Mouse (Mus musculus) heart, adult 2 months (tissue): Measurements from ENCODE around the gene Arap1.

ENCODE experiments used
- CTCF ChIP-seq: fragments of 200-600 bp; IDR thresholded peaks from 2 replicates; pipeline ENCODE4 v1.8.1; 2022; ENCODE audit warnings: antibody characterized with exemption, mild to moderate bottlenecking, moderate library complexity
- EP300 ChIP-seq: fragments of 200-500 bp; IDR thresholded peaks from 2 replicates; pipeline ENCODE4 v1.6.1; 2011; ENCODE audit warnings: low read depth, low read length, control low read depth; ENCODE audit not compliant: insufficient read depth
- POLR2A ChIP-seq: fragments of 200-500 bp; IDR thresholded peaks from 2 replicates; pipeline ENCODE4 v1.6.1; 2011; ENCODE audit warnings: mild to moderate bottlenecking, low read depth, low read length, control low read depth; ENCODE audit not compliant: insufficient read depth

DNA sequence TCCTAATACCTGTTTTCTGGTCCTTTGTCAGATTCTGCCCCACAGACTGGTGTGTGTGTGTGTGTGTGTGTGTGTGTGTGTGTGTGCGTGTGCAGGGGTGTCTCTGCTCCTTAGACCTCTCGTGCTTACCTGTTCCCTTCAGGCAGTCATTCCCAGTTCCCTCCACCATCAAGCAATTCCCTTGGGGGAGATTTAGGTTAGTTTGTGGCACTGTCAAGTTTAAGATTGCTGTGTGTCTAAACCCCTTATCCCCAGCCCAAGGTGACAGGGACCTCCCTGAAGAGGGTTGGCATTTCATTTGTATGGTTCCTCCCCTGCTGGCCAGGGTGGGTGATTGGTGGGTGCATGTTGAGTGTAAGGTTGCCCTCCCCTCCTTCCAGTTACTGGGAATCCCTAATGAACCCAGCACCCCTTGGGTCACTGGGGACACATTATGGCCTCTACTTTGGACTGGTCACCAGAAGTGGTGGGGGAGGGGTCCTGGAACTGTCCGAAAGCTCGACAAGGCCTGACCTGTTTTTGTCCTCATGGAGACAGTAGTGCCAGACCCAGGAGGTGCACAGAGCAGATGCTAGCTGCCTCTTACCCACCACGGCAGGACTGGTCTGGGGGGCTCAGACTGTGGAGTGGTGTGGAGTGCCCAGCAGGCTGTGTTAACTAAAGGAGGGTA lies 31.1 kb downstream of the Arap1 start:
- TF ChIP-seq CTCF = no peak
- TF ChIP-seq EP300 = no peak
- no peak for TF ChIP-seq POLR2A
